Mouse (Mus musculus): ENCODE measurements around the gene Hivep3.
A peak's percentile ranks its signal among the peaks of the same experiment; 100 is the strongest.

Hivep3 gene

GRCm38 (mm10) chr4:120012891-120013290 is 279.3 kb downstream of the Hivep3 start:
- no peak for DNase-seq (ENCODE audit: low spot score in 2 of 2)

GRCm38 (mm10) chr4:120018426-120018825 is 284.8 kb downstream of the Hivep3 start:
- DNase-seq (ENCODE audit: low spot score in 2 of 2), result no peak

GRCm38 (mm10) chr4:120022392-120022791 is 288.8 kb downstream of the Hivep3 start:
- DNase-seq (ENCODE audit: low spot score in 2 of 2), result no peak

DNA sequence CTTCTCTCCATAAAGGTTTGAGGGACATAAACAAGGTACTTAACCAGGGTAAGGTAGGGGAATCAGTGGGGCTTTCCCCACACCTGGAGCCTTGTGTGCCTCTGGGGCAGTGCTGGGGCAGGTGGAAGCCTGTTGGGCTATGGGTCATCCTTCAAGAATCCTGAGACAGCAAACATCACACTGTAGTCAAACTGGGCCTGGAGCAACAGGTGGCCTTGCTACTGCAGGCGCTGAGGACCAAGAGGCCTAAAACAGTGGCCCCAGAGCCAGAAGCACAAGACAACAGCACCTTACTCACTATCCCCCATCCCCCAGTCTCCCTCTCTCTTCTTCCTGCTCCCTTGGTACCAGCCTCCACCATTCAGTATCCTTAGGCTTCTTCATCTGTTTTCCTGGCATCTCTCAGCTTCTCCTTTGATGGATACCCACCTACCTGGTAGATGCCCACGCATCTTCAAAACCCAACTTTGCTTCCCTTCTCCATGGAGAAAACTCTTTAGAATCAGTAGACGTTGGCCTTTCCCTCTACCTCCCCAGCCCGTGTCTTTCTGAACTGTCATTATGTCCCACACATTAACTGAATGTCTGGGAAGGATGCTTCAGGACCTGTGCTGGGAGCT is 289.7 kb downstream of the Hivep3 start:
- no peak for DNase-seq (ENCODE audit: low spot score in 2 of 2)

GRCm38 (mm10) chr4:120024071-120024470 is 290.5 kb downstream of the Hivep3 start:
- no peak for DNase-seq (ENCODE audit: low spot score in 2 of 2)

GRCm38 (mm10) chr4:120027671-120028070 is 294.1 kb downstream of the Hivep3 start:
- DNase-seq (ENCODE audit: low spot score in 2 of 2), result no peak

- no peak for DNase-seq (ENCODE audit: low spot score in 2 of 2)
Measured at GRCm38 (mm10) chr4:120029937-120030336, 296.4 kb downstream of the Hivep3 start.

DNA sequence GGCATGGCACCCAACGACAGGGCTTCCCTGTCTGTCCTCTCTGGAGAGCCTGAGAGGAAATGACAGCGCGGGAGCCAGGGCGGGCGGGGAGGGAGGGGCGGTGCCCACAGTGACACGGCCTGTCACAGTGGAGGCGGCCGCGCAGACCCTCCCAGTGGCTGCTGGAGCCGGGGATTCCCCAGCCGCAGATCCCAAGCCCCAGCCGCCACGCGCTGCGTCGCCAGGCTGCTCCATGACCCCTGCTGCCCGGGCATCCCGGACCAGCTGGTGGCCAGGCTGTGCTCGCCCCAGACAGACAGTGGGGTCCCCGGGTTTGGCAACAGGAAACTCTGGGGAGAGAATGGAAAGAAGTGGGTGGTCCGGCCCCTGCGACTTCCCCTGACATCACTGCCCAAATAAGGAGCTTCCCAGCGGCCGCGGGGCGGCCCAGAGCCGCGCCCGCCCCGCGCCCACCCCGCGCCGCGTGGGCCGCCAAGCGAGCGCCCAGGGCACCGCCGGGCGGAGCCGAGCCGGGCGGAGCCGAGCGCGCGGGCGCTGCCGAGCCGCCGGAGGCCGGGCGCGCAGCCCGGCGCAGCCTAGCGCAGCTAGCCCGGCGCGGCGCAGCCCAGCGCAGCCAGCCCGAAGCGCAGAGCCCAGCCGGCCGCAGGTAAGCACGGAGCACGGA is 298.9 kb downstream of the Hivep3 start:
- peak; percentile 17 to 37 for DNase-seq (ENCODE audit: low spot score in 2 of 2)

- no peak for DNase-seq (ENCODE audit: low spot score in 2 of 2)
Measured at GRCm38 (mm10) chr4:120032984-120033355, 299.4 kb downstream of the Hivep3 start.

DNA sequence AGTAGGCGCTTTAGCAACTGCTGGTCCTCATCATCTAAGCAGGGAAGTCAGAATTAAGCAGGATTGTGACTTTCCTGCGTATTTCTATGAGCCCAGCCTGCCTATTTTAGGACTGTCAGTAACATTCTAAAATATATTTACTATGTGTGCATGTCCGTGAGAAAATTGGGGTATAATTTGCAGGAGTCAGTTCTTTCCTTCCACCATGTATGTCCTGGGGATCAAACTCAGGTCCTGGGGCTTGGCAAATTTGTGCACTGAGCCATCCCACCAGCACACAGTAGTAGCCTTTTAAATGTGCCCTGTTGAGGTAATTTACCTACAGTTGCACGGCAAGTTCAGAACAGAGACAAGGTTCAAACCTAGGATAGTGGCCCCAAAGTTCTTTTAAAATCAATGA is 302.7 kb downstream of the Hivep3 start:
- DNase-seq (ENCODE audit: low spot score in 2 of 2), result no peak

DNA sequence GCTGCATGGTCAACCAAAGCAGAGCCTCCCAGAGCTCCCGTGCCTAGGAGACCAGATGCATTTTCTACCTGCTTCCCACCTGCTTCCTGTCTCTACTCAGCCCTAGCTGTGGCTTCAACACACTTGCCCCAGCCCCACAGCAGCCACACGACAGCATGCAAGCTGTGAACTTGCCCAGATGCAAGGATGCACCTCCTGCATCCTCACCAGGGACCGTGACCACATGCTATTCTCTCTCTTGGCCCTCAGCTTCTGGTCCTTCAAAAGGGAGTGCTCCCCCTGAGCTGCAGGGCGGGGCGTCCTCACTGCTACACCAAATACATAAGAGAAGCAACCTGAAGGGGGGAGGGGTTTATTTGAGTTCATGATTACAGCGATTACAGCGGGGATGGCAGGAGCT is 303.4 kb downstream of the Hivep3 start:
- no peak for DNase-seq (ENCODE audit: low spot score in 2 of 2)

DNA sequence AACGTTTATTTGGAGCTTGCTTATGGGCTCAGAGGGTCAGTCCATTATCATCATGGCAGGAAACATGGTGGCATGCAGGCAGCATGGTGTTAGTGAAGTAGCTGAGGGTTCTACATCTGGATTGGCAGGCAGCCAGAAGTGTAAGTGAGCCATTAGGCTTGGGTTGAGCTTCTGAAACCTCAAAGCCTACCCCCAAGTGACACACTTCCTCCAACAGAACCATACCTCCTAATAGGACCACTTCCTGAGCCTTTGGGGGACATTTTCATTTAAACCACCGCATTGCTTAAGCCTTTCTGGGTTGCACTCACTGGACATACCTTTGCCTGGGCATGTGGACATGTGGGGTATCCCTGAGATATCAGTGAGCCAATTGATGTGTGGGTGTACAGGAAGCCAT is 307.9 kb downstream of the Hivep3 start:
- DNase-seq (ENCODE audit: low spot score in 2 of 2), result no peak

DNA sequence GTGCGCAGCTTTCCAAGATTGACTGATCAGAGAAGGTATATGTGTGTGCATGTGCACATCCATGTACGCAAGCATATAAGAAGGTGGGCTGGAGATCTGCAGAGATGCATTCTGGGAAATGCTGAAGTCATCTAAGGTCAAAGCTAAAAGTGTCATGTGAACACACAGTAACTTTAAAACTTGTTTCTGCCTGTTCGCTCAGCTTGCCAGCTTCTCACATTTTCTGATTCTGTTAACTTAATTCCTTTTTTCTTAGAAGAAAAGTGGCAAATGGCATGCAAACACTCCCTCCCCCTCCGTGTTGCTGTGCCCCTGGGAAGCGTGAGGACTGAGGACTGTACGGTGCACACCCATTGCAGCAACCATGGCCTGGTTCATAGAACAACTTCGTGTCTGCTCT is 308.9 kb downstream of the Hivep3 start:
- DNase-seq (ENCODE audit: low spot score in 2 of 2), result no peak

DNA sequence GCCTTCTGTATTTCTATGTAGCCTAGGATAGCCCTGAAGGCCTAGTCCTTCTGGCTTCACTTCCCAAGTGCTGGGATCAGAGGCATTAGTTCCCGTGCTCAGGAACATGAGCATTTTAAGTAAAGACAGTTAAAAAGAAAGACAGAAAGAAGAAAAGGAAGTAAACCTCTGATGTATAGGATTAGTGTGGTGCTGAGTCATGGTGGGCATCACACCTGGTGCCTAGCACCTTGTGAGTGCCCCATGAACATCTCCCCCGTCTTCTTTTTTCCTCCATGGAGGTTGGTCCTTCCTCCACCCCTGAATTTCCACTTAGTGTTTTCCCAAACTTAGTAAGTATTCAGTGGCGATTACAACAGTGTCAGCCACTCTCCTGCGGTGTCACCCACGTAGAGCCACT is 311.0 kb downstream of the Hivep3 start:
- DNase-seq (ENCODE audit: low spot score in 2 of 2), result no peak

GRCm38 (mm10) chr4:120045131-120045537 is 311.6 kb downstream of the Hivep3 start:
- DNase-seq (ENCODE audit: low spot score in 2 of 2), result no peak

DNA sequence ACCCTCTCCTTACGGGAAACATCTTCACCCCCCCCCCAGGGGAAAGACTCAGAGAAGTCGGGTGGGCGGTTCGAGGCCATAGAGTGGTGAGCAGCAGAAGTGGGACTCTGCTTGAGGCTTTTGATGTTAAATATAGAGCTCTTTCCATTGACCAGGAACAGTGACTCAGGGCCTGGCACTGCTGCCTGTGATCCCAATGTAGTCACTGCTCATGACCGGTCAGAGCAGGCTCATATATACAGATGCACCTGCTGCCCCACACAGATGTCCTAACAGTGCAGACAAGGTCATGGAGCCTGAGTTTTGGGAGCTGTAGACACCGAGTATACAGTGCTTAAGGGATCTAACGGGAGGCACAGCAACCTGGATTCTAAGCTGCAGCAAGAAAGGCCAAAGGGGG is 312.3 kb downstream of the Hivep3 start:
- no peak for DNase-seq (ENCODE audit: low spot score in 2 of 2)

DNA sequence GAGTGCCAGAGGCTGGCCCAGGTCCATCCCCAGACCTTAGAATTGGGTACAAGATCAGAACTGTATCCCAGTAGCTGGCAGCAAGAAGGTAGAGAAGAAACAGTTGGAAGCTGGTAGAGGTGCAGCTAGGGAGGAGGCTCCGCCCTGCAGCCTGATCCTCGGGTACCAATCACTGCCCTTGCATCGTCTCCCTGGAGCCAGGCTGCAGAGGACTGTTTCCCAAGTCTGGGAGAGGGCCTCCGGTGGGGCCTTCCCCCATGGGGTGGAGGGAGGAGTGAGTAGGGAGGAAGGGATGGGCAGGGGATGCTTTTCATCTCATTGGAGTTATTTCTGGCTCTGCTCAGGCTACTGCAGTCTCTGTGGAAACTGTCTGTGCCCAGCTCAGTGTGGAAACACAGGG is 313.5 kb downstream of the Hivep3 start:
- DNase-seq (ENCODE audit: low spot score in 2 of 2), result no peak

DNA sequence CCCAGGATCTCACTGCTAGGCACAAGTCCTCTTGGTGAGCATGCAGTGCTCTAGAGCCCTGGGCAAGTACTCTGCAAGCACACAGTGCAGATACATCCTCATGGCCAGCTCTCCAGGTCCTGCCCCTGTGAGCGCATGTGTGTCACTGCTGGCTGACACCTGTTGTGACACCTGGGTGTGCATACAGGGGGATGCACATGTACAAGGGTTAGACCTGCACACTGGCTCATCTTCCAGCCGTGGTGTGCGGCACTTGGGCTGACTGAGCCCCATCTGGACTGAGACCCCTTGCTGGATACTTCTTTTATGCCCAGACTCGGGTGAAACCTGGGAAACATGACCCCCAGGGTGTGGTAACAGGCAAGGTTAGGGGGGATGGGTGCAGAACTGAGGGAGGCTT is 314.7 kb downstream of the Hivep3 start:
- DNase-seq (ENCODE audit: low spot score in 2 of 2), result no peak

DNA sequence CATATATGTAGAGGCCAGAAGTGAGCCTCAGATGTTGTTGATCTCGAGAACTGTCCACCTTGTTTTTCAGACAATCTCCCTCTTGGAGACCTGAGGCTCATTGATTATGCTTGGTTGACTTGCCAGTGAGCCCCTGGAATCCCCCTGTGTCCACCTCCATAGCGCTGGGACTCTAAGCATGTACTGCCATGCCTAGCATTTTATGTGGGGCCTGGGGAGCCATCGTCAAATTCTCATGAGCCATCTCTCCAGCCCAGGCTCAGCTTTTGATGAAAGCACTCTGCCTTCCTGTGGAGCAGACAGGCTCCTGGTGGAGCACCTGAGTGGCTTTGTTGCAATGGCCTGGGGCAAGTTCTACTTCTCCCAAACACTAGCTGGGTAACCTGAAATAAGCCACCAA is 316.3 kb downstream of the Hivep3 start:
- no peak for DNase-seq (ENCODE audit: low spot score in 2 of 2)

DNA sequence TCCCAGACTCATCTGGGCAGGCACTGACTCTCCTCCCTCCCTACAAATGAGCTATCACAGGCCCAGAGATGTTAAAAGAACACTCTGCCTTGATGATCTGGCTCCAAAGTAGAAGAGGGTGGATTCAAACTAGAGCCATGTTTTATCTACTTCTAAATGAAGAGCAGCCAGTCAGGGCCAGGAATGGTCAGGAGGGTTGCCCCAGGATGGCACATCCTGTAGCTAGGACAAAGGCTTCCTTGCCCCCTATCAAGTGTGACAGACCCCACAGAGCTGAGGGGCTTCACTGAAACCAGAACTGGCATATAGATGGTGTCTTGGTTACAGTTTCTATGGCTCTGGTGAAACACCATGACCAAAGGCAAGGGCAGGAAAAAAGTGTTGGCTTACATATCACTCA is 318.9 kb downstream of the Hivep3 start:
- DNase-seq (ENCODE audit: low spot score in 2 of 2), result no peak

- DNase-seq (ENCODE audit: low spot score in 2 of 2), result peak in 1 of 2 experiments; percentile 50
Measured at GRCm38 (mm10) chr4:120053026-120054005, 319.7 kb downstream of the Hivep3 start.

DNA sequence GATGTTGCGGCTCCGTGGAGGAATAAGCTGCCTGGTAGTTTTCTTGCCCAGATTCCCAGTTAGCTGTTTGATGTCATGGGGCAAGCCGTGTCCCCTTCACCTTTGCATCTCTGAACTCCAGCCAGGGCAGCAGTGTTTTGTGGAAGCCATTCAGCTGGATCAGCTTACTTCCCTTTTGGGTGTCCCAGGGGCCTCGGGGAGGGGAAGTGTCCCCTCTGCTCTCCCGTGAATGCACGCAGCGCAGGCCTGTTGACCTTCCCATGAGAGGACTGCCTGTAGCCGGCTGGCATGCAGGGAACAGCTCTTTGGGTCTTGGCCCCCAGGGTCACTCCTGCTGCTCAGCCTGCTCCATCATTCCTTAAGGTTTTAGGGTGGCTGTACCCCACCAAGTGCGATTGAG is 320.6 kb downstream of the Hivep3 start:
- peak in 1 of 2 experiments; percentile 75 for DNase-seq (ENCODE audit: low spot score in 2 of 2)

- no peak for DNase-seq (ENCODE audit: low spot score in 2 of 2)
Measured at GRCm38 (mm10) chr4:120056451-120056850, 322.9 kb downstream of the Hivep3 start.
